Mouse (Mus musculus): ENCODE data around the gene Madd.

GRCm38 (mm10) chr2:91109807-91110385 is 73.7 kb downstream of the Madd start:
- TF ChIP-seq CTCF (IDR thresholded peaks at IDR 0.05; ENCODE audit: insufficient read depth, low read depth, low read length) (no peak), POLR2A (IDR thresholded peaks at IDR 0.05; ENCODE audit: insufficient read depth, low read depth, low read length) (no peak)
